Mouse (Mus musculus): Measurements from ENCODE around the gene Naa20.

Gene Naa20

DNA sequence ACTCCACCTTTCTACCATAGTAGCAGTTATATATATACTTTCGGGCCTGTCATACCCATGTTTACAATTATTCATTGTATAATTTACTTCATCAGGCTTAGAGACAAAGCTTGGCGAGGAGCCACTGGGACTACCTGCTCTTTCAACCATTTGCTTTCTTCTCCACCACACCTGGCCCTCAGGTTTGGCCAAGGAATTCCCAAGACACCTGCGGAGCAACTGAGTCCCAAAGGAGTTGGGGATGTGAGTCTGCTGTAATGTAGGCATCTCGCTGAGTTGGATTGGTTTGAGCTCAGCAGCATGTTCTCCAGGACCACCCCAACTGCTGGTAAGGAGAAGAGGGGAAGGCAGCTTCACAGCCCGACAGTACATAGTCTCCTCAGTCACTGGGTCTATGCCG, at the start of gene Naa20:
TSS of gene Naa20 (plus strand) at position 239 of the 400 bp plus-strand sequence.
- DNase-seq (ENCODE audit: low spot score in 2 of 2): no peak

DNA sequence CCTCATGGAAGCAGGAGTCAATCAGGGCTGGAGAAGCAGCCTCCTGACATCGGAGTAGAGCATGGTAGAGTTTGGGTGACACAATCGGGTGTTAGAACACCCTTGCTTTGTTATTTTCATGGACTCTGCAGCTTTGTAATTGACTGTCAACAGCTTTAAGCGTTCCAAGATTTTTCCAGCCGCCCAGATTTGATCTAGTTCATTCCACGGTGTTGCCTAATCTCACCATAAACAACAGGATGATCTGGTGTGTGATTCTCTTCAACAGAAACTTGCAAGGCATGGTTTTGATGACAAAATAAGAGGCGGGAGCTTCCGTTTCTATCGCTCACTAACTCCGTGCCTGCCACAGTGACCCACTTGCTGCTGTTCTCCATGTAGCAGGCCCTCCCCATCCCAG, 46.1 kb upstream of the Naa20 start:
- DNase-seq (ENCODE audit: low spot score in 2 of 2): no peak

DNA sequence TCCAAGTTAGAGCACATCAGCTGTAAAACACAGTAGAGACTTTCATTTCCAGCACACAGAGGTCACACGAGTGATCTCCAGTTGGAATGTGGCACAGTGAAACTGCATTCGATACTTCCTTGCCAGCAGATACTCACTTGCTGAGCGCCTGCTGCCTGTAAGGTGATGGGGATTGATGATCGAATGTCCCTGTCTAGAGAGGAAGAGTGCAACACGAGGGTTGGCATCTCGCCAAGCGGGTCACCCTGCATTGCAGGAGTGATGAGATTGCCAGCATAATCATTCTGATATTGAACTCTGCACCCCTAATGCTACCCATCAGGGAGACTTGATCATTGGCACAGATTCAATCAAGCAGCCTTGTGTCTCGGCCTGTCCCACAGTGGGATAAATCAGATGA, 44.0 kb upstream of the Naa20 start:
- DNase-seq (ENCODE audit: low spot score in 2 of 2): no peak

DNA sequence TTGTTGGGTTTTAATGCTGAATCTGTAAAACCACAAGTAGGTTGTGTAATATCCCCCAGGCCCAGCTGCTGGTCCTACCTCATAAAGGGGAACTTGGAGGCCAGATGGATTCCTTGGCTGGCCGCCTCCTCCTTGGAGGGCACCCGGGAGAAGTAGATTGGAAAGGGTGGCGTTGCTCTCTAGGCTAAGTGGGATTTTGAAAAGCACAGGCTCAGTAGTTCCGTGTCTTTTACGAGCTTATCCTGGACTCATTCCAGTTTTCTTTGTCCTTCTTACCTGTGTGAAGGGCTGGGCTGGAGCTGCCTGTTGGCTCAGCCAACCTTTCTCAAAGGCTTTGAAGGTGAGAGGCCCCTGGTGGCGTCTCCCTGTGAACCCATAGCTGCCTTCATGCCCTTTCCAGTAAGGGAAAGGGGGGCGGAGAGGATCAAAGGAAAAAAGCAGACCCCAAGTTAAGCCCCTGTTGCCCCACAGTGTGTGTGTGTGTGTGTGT, 42.4 kb upstream of the Naa20 start:
- no peak for DNase-seq (ENCODE audit: low spot score in 2 of 2)

DNA sequence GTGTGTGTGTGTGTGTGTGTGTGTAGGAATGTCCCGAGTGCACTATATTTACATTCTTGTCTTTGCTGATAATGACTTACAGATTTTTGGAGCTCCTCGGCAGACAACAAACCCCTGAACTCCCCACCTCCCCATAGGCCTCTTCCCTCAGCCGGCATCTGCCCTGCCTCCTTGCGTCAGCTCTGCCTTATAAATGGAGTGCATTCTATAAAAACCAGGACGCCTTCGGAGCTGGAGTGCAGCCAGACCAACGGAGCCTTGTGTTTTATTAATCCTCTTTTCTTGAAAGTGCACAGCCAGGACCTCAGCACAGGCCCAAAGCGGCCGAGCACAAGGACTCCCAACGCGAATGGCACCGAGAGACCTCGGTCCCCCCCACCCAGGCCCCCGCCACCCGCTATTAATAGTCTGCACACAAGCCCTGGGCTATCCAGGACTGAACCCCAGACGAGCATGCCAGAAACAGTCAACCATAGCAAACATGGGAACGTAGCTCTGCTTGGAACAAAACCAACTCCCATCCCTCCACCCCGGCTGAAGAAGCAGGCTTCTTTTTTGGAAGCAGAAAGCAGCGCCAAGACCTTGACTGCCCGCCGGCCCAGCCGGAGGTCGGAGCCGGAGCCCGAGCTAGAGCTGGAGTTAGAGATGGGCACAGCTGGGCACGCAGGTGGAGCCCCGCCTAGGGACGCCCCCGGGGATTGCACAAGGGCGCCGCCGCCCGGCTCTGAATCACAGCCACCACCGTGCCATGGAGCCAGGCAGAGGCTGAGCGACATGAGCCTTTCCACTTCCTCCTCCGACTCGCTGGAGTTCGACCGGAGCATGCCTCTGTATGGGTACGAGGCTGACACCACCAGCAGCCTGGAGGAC, 41.7 kb upstream of the Naa20 start:
- peak in 1 of 2 experiments; percentile 2 for DNase-seq (ENCODE audit: low spot score in 2 of 2)

DNA sequence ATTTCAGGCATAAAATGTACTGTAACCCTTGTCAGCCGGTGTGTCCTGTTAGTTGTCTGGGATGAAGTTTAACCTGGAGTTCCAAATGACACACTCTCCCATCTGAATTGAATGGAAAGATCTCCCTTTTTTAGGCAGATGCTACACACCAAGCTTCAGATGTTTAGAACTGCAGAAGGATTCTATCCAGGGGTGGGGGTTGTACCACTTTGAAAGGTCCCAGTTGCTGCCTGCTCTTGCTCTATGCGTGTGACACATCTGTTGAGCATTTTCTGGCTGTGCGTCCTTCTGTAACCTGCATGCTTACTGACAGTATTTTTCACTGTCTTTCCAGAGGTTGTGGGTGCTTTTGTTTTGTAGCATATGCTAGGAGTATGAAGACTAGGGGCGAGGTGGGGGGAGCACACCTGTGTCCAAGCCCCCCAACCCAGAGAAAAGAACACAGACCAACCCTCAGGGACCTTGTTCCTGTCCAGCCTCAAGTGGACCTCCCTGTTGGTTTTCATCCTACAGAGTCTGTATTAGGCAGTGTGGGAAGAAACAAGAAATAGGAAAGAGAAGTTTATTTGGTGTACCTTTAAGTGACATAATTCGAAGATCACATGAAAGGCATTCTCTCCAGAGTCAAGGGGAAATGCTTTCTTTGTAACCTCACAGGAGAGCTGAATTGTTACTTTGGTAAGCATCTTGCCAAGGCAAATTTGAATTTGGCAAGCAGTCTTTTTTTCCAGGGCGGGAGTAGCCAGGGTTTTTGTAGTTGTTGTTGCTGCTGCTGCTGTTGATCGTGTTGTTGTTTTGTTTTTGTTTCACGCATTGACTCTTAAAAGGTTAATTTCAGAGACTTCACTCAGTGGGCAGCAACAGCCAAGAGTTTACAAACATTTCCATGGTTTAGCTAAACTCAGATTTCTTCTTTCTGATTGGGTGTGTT, 40.4 kb upstream of the Naa20 start:
- no peak for DNase-seq (ENCODE audit: low spot score in 2 of 2)

DNA sequence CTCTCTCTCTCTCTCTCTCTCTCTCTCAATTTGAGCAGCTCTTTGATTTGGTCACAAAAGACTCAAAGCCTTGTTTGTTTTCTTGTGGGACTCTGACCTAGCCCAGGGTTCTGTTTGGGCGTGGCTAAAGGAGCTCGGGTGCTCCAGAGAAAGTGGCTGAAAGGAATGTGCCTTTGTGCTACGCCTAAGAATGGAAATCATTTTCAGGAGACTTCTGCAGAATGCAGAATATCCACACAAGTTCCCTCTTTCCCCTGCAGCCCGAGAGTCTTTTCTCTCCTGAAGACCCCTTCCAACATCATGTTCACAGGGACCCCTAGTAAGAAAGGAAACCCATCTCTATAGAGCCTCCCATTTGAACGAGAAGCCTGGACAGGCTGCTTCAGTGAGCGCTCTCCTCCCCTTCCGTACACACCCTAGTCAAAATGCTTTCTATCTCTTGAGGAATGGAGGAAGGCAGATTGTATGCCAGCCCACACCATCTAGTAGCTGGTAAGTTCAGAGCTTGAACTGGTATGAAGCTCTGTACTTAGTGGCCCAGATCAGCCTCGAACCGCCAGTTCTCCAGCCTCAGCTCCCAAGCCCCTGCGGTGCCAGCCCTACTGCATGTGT, 39.6 kb upstream of the Naa20 start:
- DNase-seq (ENCODE audit: low spot score in 2 of 2): no peak

DNA sequence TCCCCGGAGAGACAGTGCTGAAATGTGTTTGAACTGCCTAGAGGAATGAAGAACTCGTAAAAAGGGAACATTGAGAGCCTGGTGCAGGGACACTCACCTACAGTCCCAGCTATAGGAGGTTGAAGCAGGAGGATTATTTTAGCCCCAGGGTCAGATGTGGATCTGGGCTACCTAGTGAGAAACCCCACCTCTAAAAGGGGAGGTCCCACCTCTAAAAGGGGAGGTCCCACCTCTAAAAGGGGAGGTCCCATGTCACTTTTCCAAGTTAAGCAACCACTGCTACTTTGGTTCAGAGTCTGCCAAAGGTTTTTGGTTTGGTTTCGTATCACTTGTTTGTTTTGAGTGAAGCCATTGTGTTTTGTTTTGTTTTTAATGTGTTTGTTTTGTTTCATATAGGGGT, 36.6 kb upstream of the Naa20 start:
- DNase-seq (ENCODE audit: low spot score in 2 of 2): no peak

DNA sequence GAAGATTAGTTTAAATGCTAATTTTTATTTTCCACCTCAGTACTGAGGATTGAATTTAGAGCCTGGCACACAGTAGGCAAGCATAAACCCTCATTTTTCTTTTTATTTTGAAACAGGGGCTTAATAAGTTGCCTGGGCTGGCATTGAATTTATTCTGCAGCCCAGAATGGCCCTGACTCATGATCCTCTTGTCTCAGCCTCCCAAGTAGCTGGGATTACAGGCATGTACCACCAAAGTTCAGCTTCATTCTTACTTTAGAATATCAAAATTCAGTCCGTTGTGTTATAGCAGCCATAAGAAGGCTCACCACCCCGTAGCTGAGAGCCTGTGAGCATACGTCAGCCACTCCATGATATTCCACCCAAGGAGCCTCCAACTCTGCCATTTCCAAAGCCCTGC, 35.7 kb upstream of the Naa20 start:
- no peak for DNase-seq (ENCODE audit: low spot score in 2 of 2)

DNA sequence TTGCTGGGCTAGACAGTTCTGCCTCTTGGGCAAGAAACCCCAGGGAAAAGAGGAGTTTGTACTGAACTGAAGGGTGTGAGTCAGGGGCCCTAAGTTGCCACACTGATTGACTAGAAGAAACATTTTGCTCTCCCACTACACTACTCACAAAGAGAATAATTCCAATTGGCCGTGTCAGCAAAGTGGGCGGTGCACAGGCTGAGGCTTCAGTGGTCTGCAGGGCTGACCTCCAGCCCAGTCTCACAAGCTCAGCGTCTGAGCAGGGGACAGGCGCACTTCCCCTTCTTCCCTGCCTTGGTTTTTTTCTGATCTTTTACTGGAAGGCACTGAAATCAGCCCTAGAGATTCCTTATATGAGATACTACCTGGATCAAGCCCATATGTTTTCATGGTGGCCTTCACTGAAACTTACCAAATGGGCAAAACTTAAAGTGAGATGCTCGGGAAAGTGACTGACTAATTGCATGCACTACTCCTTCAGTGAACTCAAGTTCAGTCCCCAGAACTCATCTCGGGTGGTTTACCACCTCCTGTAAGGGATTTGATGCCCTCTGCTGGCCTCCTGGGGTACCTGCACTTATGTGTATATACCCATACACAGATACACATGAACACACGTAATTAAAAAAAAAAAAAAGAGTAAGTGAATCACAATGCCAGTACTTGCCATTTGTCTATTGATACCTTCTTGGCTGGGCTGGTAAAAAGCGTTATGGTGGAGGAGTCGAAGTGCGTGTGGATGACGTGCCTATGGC, 35.0 kb upstream of the Naa20 start:
- no peak for DNase-seq (ENCODE audit: low spot score in 2 of 2)

DNA sequence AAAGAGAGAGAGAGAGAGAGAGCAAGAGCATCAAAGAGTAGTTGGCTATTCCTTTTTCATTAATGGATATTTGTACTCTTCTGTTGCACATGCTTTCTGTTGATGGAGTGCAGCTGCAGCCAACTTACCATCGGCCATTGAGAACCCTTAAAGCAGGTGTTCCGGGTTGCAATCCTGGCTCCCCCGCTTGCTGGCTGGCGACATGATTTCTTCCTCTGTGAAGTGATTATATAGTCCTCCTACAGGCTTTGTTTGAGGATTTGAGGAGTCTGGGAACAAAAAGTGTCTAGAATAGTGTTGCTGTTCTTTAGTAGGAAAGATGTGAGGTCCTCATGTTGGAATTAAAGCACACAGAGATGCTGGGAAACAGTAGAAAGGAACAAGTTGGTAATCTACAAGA, 30.6 kb upstream of the Naa20 start:
- DNase-seq (ENCODE audit: low spot score in 2 of 2): no peak

DNA sequence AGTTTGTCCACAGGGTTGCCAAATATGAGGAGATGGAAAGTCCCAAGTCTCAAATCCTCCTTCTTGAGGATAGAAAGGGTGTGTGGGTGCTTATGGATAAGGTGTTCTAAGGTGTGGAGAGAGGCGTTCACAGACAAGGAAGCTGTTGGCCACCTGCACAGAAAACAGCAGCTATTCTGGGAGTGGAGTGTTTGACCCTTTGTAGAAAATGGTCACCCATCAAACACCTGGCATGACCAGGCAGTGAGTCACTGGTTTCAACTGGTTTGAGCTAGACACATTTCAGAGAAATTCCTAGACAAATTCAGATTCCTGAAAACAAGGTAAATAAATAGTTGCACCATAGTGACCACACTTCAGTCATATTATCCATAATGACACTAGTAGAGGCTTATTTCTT, 29.8 kb upstream of the Naa20 start:
- no peak for DNase-seq (ENCODE audit: low spot score in 2 of 2)

DNA sequence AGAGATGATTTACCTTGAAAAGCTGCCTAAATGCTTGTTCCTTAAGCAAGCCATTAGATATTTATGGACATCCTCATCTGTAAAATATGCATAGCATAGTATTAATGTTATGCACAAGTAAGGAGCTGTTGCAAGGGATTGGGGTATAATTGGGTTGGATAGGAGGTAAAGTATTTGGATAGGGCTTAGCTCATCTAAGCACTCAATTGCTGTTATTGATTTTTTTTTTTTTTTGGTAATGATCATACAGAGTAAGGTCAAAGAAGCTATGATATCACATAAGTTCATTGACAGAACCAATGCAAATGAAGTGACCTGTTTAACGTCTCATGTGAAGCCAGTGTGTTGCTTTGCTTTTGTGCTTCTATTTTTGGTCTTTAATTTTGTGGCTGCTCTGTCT, 27.9 kb upstream of the Naa20 start:
- no peak for DNase-seq (ENCODE audit: low spot score in 2 of 2)

DNA sequence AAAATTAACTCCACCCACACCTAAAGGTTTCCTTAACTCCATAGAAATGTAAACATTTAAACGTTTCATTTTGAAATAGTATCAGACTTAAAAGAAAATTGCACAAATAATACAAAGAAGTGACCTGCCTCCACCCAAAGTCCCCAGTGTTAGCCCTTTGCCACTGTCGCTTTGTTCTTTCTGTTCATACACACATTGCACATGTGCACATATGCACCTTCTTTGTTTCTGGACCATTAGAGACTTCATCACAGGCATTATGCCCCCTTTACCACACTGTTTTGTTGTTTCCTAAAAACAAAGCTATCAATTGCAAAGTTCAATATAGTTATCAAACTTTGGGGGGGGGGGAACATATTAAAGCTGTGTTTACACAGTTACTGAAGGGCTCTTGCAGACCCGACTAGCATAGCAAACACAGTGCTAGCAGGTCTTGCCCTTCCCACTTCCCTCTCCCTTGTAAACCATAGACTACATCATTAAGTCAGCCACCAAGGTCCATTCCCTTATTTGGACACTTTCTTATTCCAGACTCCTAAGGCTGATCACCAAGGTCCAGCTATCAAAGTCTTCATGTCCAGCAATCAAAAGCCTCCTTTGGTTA, 26.9 kb upstream of the Naa20 start:
- no peak for DNase-seq (ENCODE audit: low spot score in 2 of 2)

DNA sequence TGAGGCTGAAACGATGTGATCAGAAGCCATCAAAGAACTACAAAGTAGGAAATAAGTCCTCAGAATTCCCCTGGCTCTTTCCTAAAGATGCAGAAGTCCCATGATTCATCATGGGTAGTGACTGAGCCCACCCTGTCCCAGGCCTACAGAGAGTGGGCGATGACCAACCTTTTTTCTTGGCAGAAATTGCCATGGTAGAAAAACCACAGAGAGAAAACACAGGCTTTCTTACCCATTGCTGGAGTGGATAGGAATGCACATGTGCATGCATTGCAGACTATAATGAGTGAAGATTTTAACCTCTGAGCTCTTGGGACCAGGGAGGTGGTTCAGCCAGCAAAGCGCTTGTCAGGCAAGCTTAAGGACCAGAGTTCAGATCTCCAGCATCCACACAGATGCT, 24.7 kb upstream of the Naa20 start:
- DNase-seq (ENCODE audit: low spot score in 2 of 2): no peak

DNA sequence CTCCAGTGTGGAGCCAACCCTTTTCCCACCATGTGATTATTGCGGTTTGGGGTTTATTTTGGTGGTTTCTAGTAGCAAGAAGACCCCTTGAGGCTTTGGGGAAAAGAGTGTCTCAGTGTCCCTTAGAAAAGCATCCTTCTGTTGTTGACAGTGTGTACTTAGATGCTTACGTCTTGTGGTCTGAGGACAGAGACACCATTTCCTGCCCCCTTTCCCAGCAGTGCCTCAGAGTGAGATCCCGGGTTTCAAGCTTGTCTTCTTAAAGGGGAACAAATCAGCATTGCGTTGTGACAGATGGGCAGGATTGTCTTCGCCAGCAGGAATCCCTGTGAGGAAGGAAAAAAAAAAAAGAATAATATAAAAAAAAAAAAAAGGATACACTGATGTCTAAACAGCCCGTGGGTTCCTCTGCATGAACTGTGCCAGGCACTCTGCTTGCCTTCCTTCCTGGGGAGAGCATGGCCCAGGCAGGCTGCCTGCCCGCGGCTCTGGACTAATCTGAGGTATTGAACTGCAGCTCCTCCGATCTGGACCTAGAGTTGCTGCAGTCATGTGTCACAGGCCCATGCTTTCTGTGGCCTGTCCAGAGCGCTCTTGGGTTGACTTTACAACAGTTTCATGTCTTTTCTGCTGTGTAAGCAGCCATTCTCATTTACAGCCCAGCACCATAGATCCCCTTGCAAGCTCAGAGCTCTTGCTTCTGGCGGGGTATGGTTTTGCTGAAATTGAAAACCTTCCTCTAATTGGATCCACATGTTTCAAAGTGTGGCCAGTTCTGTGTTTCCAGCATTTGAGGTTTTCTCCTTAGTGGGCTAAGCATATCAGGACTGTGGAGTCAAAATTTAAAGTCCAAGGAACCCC, 20.8 kb upstream of the Naa20 start:
- no peak for DNase-seq (ENCODE audit: low spot score in 2 of 2)

DNA sequence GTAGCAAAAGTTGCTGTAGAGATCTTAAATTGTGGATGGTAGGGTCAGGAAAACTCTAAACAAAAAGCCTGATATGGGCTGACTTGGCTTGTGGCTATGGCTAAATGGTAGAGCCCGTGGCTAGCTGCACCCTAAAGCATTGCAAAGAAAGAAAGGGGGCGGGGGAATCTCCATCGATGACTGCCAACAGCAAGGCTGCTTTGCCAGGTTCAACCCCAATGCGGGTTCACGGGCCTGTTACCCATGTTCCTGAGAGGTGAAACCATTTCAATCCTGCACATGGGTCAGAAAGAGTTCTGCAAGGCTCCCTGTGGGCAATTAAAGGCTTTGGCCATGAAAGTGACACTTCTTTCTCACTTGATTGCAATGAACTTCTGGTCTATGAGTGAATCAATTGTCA, 20.0 kb upstream of the Naa20 start:
- DNase-seq (ENCODE audit: low spot score in 2 of 2): no peak

DNA sequence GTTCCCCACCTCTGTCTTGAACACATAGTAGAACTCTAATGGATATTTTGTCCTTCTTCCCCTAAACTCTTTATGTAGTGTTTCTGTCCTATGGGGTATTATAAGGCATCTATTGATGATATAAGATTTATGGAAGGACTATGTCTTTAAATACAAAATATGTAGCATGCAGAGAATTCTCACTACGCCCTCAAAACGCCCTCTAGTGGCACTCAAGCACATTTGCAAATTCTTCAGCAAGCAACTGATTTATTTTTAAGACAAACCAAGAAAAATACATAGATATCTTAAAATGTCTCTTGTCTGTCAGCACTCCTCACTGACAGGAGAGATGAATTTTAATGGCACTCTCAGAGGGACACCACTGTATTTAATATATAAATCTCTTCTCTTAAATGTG, 19.5 kb upstream of the Naa20 start:
- DNase-seq (ENCODE audit: low spot score in 2 of 2): no peak

DNA sequence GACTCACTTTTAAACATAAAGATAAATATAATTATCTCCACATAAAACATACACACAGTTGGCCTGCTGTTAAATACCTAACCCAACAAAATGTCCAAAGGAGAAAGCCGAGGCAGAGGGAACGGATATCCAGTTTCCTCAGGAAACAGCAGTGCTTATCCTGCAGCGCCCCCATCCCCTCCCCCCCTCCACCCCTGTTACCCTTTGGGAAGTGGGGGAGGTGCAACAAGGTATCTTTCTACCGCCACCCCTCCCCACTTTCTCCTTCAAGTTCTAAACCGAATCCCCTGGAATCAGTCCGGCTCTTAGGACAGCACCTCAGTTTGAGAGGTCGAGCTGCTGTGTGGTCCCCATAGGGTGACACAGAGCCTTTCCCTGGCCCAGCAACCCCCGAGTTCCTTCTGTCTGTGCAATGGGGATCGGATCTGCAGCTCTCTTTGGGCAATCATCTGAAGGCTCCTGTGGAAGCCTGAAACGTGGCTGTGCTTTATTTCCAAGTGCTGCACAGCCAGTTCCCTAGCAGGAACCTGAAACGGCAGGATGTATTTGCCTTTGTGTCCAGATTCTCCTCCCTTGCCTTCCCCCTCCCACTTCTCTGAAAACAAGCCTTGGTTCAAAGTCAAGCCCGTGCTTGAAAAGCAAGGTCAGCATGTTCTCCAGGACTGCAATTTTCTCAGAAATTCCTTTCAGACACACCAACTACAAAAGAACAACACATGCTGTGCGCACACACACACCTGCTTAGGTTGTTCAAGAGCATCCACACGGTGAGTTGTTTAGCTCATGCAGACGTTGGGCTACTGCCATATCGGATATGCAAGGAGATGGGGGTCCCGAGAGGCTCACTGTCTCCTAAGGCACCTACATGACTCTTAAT, 17.6 kb upstream of the Naa20 start:
- no peak for DNase-seq (ENCODE audit: low spot score in 2 of 2)
